Mouse (Mus musculus) kidney, adult 2 months (tissue): ENCODE results near the gene Scand1. TPM values are rescaled to one million over a fixed set of nuclear protein-coding genes. Genes with fewer than 3 reads are reported as not detected.

Source experiments
- DNase-seq: peaks from one replicate; pipeline ENCODE4 v3.0.0; 2021
- H3K27ac ChIP-seq: fragments of 200-500 bp; 2 replicates; pipeline ENCODE4 v1.5.1; 2012; ENCODE audit warnings: low read depth, low read length, control low read depth, inconsistent platforms; ENCODE audit not compliant: insufficient read depth
- H3K27me3 ChIP-seq: fragments of 200-500 bp; replicated peaks from 2 replicates; pipeline ENCODE4 v1.6.1; 2012; ENCODE audit warnings: mild to moderate bottlenecking, moderate library complexity, low read length, inconsistent platforms; ENCODE audit not compliant: control insufficient read depth, insufficient read depth
- H3K36me3 ChIP-seq: fragments of 200-500 bp; 2 replicates; pipeline ENCODE4 v1.6.1; 2012; ENCODE audit warnings: mild to moderate bottlenecking, moderate library complexity, low read length, inconsistent platforms; ENCODE audit not compliant: control insufficient read depth, insufficient read depth
- H3K4me1 ChIP-seq: fragments of 200-500 bp; 2 replicates; pipeline ENCODE4 v1.6.1; 2011; ENCODE audit warnings: low read length; ENCODE audit not compliant: control insufficient read depth, insufficient read depth
- H3K4me3 ChIP-seq: fragments of 200-500 bp; 2 replicates; pipeline ENCODE4 v1.5.1; 2011; ENCODE audit warnings: mild to moderate bottlenecking, low read depth, low read length, control low read depth; ENCODE audit not compliant: insufficient read depth
- CTCF ChIP-seq: fragments of 200-500 bp; conservative IDR thresholded peaks from 2 replicates; pipeline ENCODE4 v1.5.1; 2011; ENCODE audit warnings: low read depth, mild to moderate bottlenecking, control low read depth, low read length, moderate library complexity, mixed read lengths; ENCODE audit not compliant: insufficient read depth, insufficient read length
- POLR2A ChIP-seq: fragments of 200-500 bp; IDR thresholded peaks from one replicate; pipeline ENCODE4 v1.6.1; 2011; ENCODE audit warnings: low read depth, low read length, control low read depth
- WGBS: fragments of 180-500 bp; shearing (Covaris S2); methylation state at CpG from one replicate; pipeline ENCODE4 v1.1.7; 2018; 5-methylcytosine and 5-hydroxymethylcytosine counted together
- polyA plus RNA-seq: library from polyadenylated mRNA; depleted of rRNA; stranded (reverse); fragments of >200 nt; gene quantifications from 2 replicates; pipeline ENCODE4 v1.2.3, GENCODE M21; 2012

Scand1 gene
- polyA plus RNA-seq, 1 experiment = 154 TPM

DNA sequence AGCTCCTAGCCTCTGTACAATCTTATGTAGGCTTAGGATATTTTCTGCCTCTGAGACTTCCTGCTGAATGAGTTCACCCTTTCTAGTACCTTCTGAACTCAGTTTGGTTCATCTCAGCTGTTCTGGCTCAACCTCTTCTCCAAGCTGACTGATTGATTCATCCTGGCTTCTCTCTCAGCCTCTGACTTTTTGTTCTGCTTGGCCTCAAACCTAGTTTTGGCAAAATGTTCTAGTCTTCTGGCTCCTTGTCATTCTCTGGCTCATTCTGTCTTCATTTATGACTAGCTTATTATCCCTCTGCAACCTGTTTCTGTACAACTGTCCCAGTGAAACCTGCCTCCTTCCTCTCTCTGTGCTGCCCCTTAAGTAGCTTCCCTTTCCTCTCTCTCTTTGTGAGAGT is 6.0 kb upstream of the Scand1 start:
- H3K36me3 ChIP-seq = no peaks in the 10 kb centered on the region; the same call in 1 of the 2 replicates
- no peak overlapping the region for H3K27ac ChIP-seq
- no peaks in the 10 kb centered on the region for H3K27me3 ChIP-seq
- DNase-seq = no peak
- H3K4me3 ChIP-seq = no peak overlapping the region
- no peaks in the 10 kb centered on the region for H3K4me1 ChIP-seq
- no peak for TF ChIP-seq CTCF

GRCm38 (mm10) chr2:156314811-156315210 is 2.3 kb upstream of the Scand1 start:
- Histone ChIP-seq H3K27me3 (no peaks in the 10 kb centered on the region), H3K4me1 (peaks cover 9% of the 10 kb centered on the region; the same call in 1 of the 2 replicates), H3K4me3 (no peak overlapping the region), H3K27ac (no peak overlapping the region), H3K36me3 (no peaks in the 10 kb centered on the region; the same call in 1 of the 2 replicates)
- no peak for DNase-seq
- WGBS = 97% methylated on average over 6 of the region's 6 CpGs
- TF ChIP-seq CTCF = no peak
- TF ChIP-seq POLR2A = no peak

GRCm38 (mm10) chr2:156313153-156313552 is 649 bp upstream of the Scand1 start:
- H3K27ac ChIP-seq = no peak overlapping the region
- WGBS = 44% methylated on average over 3 of the region's 3 CpGs
- H3K4me1 ChIP-seq = peaks cover 9% of the 10 kb centered on the region; the same call in 1 of the 2 replicates
- H3K27me3 ChIP-seq = no peaks in the 10 kb centered on the region
- DNase-seq = peak; percentile 18
- TF ChIP-seq CTCF (no peak), POLR2A (no peak)
- H3K4me3 ChIP-seq = peak overlapping the region; percentile 65
- H3K36me3 ChIP-seq = no peaks in the 10 kb centered on the region; the same call in 1 of the 2 replicates

DNA sequence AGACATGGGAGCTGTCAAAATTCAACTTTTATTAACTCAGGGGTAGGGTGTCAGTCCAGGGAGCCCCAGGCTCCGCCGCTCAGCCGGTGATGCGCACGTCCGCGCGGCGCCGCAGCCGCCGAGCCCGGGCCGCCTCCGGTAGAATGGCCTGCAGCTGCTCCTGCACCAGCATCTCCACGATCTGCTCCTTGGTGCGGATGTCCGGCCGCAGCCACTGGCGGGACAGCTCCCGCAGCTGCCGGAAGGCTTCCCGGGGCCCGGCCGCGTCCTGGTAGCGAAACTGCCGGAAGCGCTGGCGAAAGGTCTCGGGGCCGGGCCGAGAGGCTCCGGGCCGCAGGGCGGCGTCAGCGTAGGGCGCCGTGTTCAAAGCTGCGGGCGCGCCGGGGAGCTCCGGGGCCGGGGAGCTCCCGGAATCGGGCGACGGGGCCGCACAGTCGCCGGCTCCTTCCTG is 638 bp downstream of the Scand1 start:
- peak; percentile 83 for DNase-seq
- H3K36me3 ChIP-seq = no peaks in the 10 kb centered on the region; the same call in 1 of the 2 replicates
- WGBS = under 1% methylated on average over 53 of the region's 53 CpGs
- no peak for TF ChIP-seq POLR2A
- no peak for TF ChIP-seq CTCF
- no peaks in the 10 kb centered on the region for H3K27me3 ChIP-seq
- peaks cover 9% of the 10 kb centered on the region; the same call in 1 of the 2 replicates for H3K4me1 ChIP-seq
- H3K4me3 ChIP-seq = peak overlapping the region; percentile 65
- H3K27ac ChIP-seq = peak overlapping the region; percentile 95

DNA sequence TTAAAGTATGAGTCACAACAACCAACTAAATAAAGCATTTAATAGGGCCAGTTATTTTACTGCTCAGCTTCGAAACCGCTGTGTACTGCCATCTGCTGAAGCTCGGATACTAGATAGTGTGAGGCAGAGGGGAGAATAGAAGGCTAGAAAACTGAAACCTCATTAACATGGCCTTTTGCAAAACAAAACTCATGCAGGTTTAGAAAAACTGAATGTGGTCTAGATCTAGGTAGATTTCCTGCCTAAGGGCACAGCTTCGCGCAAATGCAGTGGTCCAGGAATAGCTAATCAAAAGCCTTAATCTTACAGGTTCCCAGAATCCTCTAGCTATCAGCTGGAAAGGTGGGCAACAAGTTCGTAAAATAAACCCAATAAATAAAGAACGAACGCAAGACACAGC is 1.1 kb downstream of the Scand1 start:
- Histone ChIP-seq H3K27ac (peak overlapping the region; percentile 95), H3K36me3 (no peaks in the 10 kb centered on the region; the same call in 1 of the 2 replicates), H3K4me1 (peaks cover 9% of the 10 kb centered on the region; the same call in 1 of the 2 replicates), H3K27me3 (no peaks in the 10 kb centered on the region), H3K4me3 (peak overlapping the region; percentile 65)
- no peak for TF ChIP-seq CTCF
- TF ChIP-seq POLR2A = no peak
- peak; percentile 15 for DNase-seq
- WGBS = 9% methylated on average over 8 of the region's 8 CpGs

DNA sequence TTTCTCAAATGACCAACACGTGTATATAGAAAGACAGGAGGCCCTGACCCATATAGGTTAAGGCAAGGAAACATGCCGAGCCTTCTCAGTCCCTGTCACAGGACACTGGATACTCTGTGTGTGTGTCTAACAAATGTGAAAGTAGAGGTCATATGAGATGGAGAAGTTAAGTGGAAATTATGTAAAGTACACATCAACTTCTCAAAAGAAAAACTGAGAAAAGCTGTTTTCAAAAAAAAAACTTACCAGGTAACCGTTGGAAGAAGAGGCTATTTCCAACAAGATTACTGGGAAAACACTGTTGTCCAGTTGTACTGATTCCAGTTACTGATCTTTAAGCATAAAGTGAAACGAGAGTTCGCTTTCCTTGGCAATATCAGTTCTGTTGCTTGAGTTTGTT is 1.6 kb downstream of the Scand1 start:
- H3K27me3 ChIP-seq = no peaks in the 10 kb centered on the region
- H3K36me3 ChIP-seq = no peaks in the 10 kb centered on the region; the same call in 1 of the 2 replicates
- H3K4me3 ChIP-seq = no peak overlapping the region
- H3K4me1 ChIP-seq = peaks cover 9% of the 10 kb centered on the region; the same call in 1 of the 2 replicates
- DNase-seq = no peak
- H3K27ac ChIP-seq = peak overlapping the region; percentile 95; the same call in 1 of the 2 replicates
- WGBS = 87% methylated on average over 5 of the region's 5 CpGs
- TF ChIP-seq CTCF (no peak), POLR2A (no peak)

DNA sequence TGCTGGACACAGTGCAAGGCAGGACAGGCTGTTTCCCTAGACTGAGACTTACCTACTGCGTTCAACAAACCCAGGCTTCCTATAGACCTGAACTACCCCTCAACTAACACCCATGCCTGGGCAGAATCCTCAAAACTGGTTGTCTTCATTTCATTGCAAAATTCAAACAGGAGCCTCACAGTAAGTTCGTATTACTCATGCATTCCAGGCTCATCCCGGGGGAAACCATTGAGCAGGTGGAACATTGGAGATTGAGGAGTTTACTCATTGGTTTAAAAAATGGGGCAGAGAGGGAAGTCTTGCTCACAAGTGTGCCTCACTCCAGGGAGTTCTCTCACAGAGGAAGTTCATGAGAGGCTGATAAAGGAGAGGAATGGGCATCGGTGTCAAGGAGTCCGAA is 2.0 kb downstream of the Scand1 start:
- H3K27ac ChIP-seq = no peak overlapping the region
- no peaks in the 10 kb centered on the region for H3K27me3 ChIP-seq
- TF ChIP-seq POLR2A (no peak), CTCF (no peak)
- H3K4me3 ChIP-seq = no peak overlapping the region
- WGBS = 91% methylated on average over 5 of the region's 5 CpGs
- DNase-seq = no peak
- peaks cover 9% of the 10 kb centered on the region; the same call in 1 of the 2 replicates for H3K4me1 ChIP-seq
- no peaks in the 10 kb centered on the region; the same call in 1 of the 2 replicates for H3K36me3 ChIP-seq
